Mouse (Mus musculus): ENCODE results near the gene Hps4. TPM values are rescaled to one million over a fixed set of nuclear protein-coding genes. Genes with fewer than 3 reads are reported as not detected.
A peak's percentile ranks its signal among the peaks of the same experiment; 100 is the strongest.

Hps4 gene
- 47.1 and 48.4 TPM in 2 replicates for polyA plus RNA-seq (2015; fragmentation: Nextera tagmentation; extraction: Ambion mirVana)

GRCm38 (mm10) chr5:112342463-112343204, at the start of gene Hps4, which contains the start of gene Srrd:
Gene Hps4 (plus strand): TSS chr5:112343083.
Gene Srrd (minus strand): TSS chr5:112343040.
- peak within 1 kb of the TSS; percentile 90 for H3K9ac ChIP-seq (ENCODE audit: low read depth, low read length)
- peak within 1 kb of the TSS; percentile 84 for H3K27ac ChIP-seq (ENCODE audit: low read length)
- peak within 1 kb of the TSS; percentile 94 for H3K4me3 ChIP-seq (ENCODE audit: low read length)
- H3K27me3 ChIP-seq (replicated peaks; ENCODE audit: control insufficient read depth, insufficient read depth, low read length): no peaks in the 10 kb centered on the region
- peak within 1 kb of the TSS; percentile 83 for H3K4me2 ChIP-seq (ENCODE audit: low read depth, low read length)
- peak; percentile 46 for ATAC-seq
- peaks cover 13% of the 10 kb centered on the region; the same call in 1 of the 2 replicates for H3K36me3 ChIP-seq (ENCODE audit: control insufficient read depth, insufficient read depth, low read length)
- WGBS: 1% methylated on average over 59 of the region's 64 CpGs
- H3K4me1 ChIP-seq (ENCODE audit: control insufficient read depth, insufficient read depth, low read length): peaks cover 34% of the 10 kb centered on the region
- no peaks in the 10 kb centered on the region for H3K9me3 ChIP-seq (ENCODE audit: control insufficient read depth, low read length)

- no peak overlapping the region for H3K4me2 ChIP-seq (ENCODE audit: low read depth, low read length)
- no peaks in the 10 kb centered on the region for H3K27me3 ChIP-seq (replicated peaks; ENCODE audit: control insufficient read depth, insufficient read depth, low read length)
- ATAC-seq: no peak
- H3K36me3 ChIP-seq (ENCODE audit: control insufficient read depth, insufficient read depth, low read length): no peaks in the 10 kb centered on the region
- H3K4me1 ChIP-seq (ENCODE audit: control insufficient read depth, insufficient read depth, low read length): peaks cover 34% of the 10 kb centered on the region
- H3K9ac ChIP-seq (ENCODE audit: low read depth, low read length): no peak overlapping the region
- no peak overlapping the region for H3K27ac ChIP-seq (ENCODE audit: low read length)
- WGBS: 55% methylated on average over 2 of the region's 2 CpGs
- H3K9me3 ChIP-seq (ENCODE audit: control insufficient read depth, low read length): no peaks in the 10 kb centered on the region
- no peak overlapping the region for H3K4me3 ChIP-seq (ENCODE audit: low read length)
Measured at GRCm38 (mm10) chr5:112293800-112294199, 49.1 kb upstream of the Hps4 start.

GRCm38 (mm10) chr5:112294696-112295095, 48.2 kb upstream of the Hps4 start:
- 68% methylated on average over 4 of the region's 4 CpGs for WGBS
- H3K27ac ChIP-seq (ENCODE audit: low read length): 0 out of 2 replicates have a peak overlapping the region, but pooled peaks have one; percentile 12
- H3K4me3 ChIP-seq (ENCODE audit: low read length): no peak overlapping the region
- 0 out of 2 replicates have a peak overlapping the region, but pooled peaks have one; percentile 17 for H3K9ac ChIP-seq (ENCODE audit: low read depth, low read length)
- no peaks in the 10 kb centered on the region for H3K27me3 ChIP-seq (replicated peaks; ENCODE audit: control insufficient read depth, insufficient read depth, low read length)
- peaks cover 37% of the 10 kb centered on the region for H3K4me1 ChIP-seq (ENCODE audit: control insufficient read depth, insufficient read depth, low read length)
- no peaks in the 10 kb centered on the region for H3K36me3 ChIP-seq (ENCODE audit: control insufficient read depth, insufficient read depth, low read length)
- no peak overlapping the region for H3K4me2 ChIP-seq (ENCODE audit: low read depth, low read length)
- H3K9me3 ChIP-seq (ENCODE audit: control insufficient read depth, low read length): no peaks in the 10 kb centered on the region
- ATAC-seq: peak; percentile 22; the same call in 1 of the 2 replicates

GRCm38 (mm10) chr5:112295162-112295561, 47.7 kb upstream of the Hps4 start:
- peak; percentile 5; the same call in 1 of the 2 replicates for ATAC-seq
- H3K9ac ChIP-seq (ENCODE audit: low read depth, low read length): 0 out of 2 replicates have a peak overlapping the region, but pooled peaks have one; percentile 7
- H3K4me2 ChIP-seq (ENCODE audit: low read depth, low read length): no peak overlapping the region
- no peaks in the 10 kb centered on the region for H3K27me3 ChIP-seq (replicated peaks; ENCODE audit: control insufficient read depth, insufficient read depth, low read length)
- peaks cover 37% of the 10 kb centered on the region for H3K4me1 ChIP-seq (ENCODE audit: control insufficient read depth, insufficient read depth, low read length)
- WGBS: 49% methylated on average over 8 of the region's 8 CpGs
- H3K4me3 ChIP-seq (ENCODE audit: low read length): no peak overlapping the region
- no peaks in the 10 kb centered on the region for H3K9me3 ChIP-seq (ENCODE audit: control insufficient read depth, low read length)
- H3K36me3 ChIP-seq (ENCODE audit: control insufficient read depth, insufficient read depth, low read length): no peaks in the 10 kb centered on the region
- no peak overlapping the region for H3K27ac ChIP-seq (ENCODE audit: low read length)

GRCm38 (mm10) chr5:112295564-112295963, 47.3 kb upstream of the Hps4 start:
- Histone ChIP-seq H3K9ac (ENCODE audit: low read depth, low read length) (no peak overlapping the region), H3K36me3 (ENCODE audit: control insufficient read depth, insufficient read depth, low read length) (no peaks in the 10 kb centered on the region), H3K4me2 (ENCODE audit: low read depth, low read length) (no peak overlapping the region), H3K9me3 (ENCODE audit: control insufficient read depth, low read length) (no peaks in the 10 kb centered on the region), H3K4me1 (ENCODE audit: control insufficient read depth, insufficient read depth, low read length) (peaks cover 37% of the 10 kb centered on the region), H3K4me3 (ENCODE audit: low read length) (no peak overlapping the region), H3K27ac (ENCODE audit: low read length) (no peak overlapping the region), H3K27me3 (replicated peaks; ENCODE audit: control insufficient read depth, insufficient read depth, low read length) (no peaks in the 10 kb centered on the region)
- ATAC-seq: no peak
- WGBS: 70% methylated on average over 8 of the region's 8 CpGs

GRCm38 (mm10) chr5:112296404-112297181, 46.3 kb upstream of the Hps4 start:
- H3K27ac ChIP-seq (ENCODE audit: low read length): peak overlapping the region; percentile 0; the same call in 1 of the 2 replicates
- ATAC-seq: no peak
- no peaks in the 10 kb centered on the region for H3K27me3 ChIP-seq (replicated peaks; ENCODE audit: control insufficient read depth, insufficient read depth, low read length)
- H3K36me3 ChIP-seq (ENCODE audit: control insufficient read depth, insufficient read depth, low read length): no peaks in the 10 kb centered on the region
- peaks cover 43% of the 10 kb centered on the region for H3K4me1 ChIP-seq (ENCODE audit: control insufficient read depth, insufficient read depth, low read length)
- no peak overlapping the region for H3K4me3 ChIP-seq (ENCODE audit: low read length)
- 52% methylated on average over 6 of the region's 6 CpGs for WGBS
- H3K9ac ChIP-seq (ENCODE audit: low read depth, low read length): no peak overlapping the region
- H3K4me2 ChIP-seq (ENCODE audit: low read depth, low read length): no peak overlapping the region
- no peaks in the 10 kb centered on the region for H3K9me3 ChIP-seq (ENCODE audit: control insufficient read depth, low read length)

- H3K4me2 ChIP-seq (ENCODE audit: low read depth, low read length): no peak overlapping the region
- WGBS: 70% methylated on average over 2 of the region's 2 CpGs
- peaks cover 47% of the 10 kb centered on the region for H3K4me1 ChIP-seq (ENCODE audit: control insufficient read depth, insufficient read depth, low read length)
- no peak for ATAC-seq
- H3K27ac ChIP-seq (ENCODE audit: low read length): peak overlapping the region; percentile 0; the same call in 1 of the 2 replicates
- no peaks in the 10 kb centered on the region for H3K9me3 ChIP-seq (ENCODE audit: control insufficient read depth, low read length)
- no peak overlapping the region for H3K9ac ChIP-seq (ENCODE audit: low read depth, low read length)
- H3K4me3 ChIP-seq (ENCODE audit: low read length): no peak overlapping the region
- no peaks in the 10 kb centered on the region for H3K36me3 ChIP-seq (ENCODE audit: control insufficient read depth, insufficient read depth, low read length)
- H3K27me3 ChIP-seq (replicated peaks; ENCODE audit: control insufficient read depth, insufficient read depth, low read length): no peaks in the 10 kb centered on the region
Measured at GRCm38 (mm10) chr5:112297257-112297656, 45.6 kb upstream of the Hps4 start.

- no peaks in the 10 kb centered on the region for H3K36me3 ChIP-seq (ENCODE audit: control insufficient read depth, insufficient read depth, low read length)
- H3K4me3 ChIP-seq (ENCODE audit: low read length): no peak overlapping the region
- peak overlapping the region; percentile 9; the same call in 1 of the 2 replicates for H3K9ac ChIP-seq (ENCODE audit: low read depth, low read length)
- WGBS: 84% methylated on average over 12 of the region's 12 CpGs
- ATAC-seq: peak; percentile 52
- no peaks in the 10 kb centered on the region for H3K9me3 ChIP-seq (ENCODE audit: control insufficient read depth, low read length)
- peak overlapping the region; percentile 45 for H3K27ac ChIP-seq (ENCODE audit: low read length)
- H3K4me2 ChIP-seq (ENCODE audit: low read depth, low read length): no peak overlapping the region
- peaks cover 50% of the 10 kb centered on the region for H3K4me1 ChIP-seq (ENCODE audit: control insufficient read depth, insufficient read depth, low read length)
- H3K27me3 ChIP-seq (replicated peaks; ENCODE audit: control insufficient read depth, insufficient read depth, low read length): no peaks in the 10 kb centered on the region
Measured at GRCm38 (mm10) chr5:112298226-112298988, 44.5 kb upstream of the Hps4 start.

Data from intestine, embryonic 16.5 days (tissue).